Mouse (Mus musculus) thymus, postnatal 25 days (tissue): ENCODE measurements around the gene Elfn1.
"Not testable (repeated sequence)": the region's sequence is repeated elsewhere in the genome, so short reads cannot be mapped to it uniquely, and the experiment has no call there.

Experiments used
- DNase-seq: peaks from one replicate; pipeline ENCODE4 v3.0.0; 2022

The Elfn1 gene

GRCm38 (mm10) chr5:139977476-139977875, 69.7 kb downstream of the Elfn1 start:
- no peak for DNase-seq

- DNase-seq = no peak
Measured at GRCm38 (mm10) chr5:139978525-139979276, 71.0 kb downstream of the Elfn1 start.

GRCm38 (mm10) chr5:139979371-139979770, 71.6 kb downstream of the Elfn1 start:
- DNase-seq = no peak

- no peak for DNase-seq
Measured at GRCm38 (mm10) chr5:139981976-139982375, 74.2 kb downstream of the Elfn1 start.

- DNase-seq = no peak
Measured at GRCm38 (mm10) chr5:139985073-139985746, 77.5 kb downstream of the Elfn1 start.

- no peak for DNase-seq
Measured at GRCm38 (mm10) chr5:139991531-139991930, 83.8 kb downstream of the Elfn1 start.

- DNase-seq = not testable (repeated sequence)
Measured at GRCm38 (mm10) chr5:139998321-139998720, 90.6 kb downstream of the Elfn1 start.

GRCm38 (mm10) chr5:139998916-139999315, 91.2 kb downstream of the Elfn1 start:
- no peak for DNase-seq

- no peak for DNase-seq
Measured at GRCm38 (mm10) chr5:140002541-140002940, 94.8 kb downstream of the Elfn1 start.

- DNase-seq = no peak
Measured at GRCm38 (mm10) chr5:140006861-140007260, 99.1 kb downstream of the Elfn1 start.

GRCm38 (mm10) chr5:140007656-140008522, 100.1 kb downstream of the Elfn1 start:
- DNase-seq = no peak

GRCm38 (mm10) chr5:140008523-140008806, 100.7 kb downstream of the Elfn1 start:
- DNase-seq = no peak

GRCm38 (mm10) chr5:140009083-140009655, 101.4 kb downstream of the Elfn1 start:
- DNase-seq = no peak

- no peak for DNase-seq
Measured at GRCm38 (mm10) chr5:140010405-140010804, 102.7 kb downstream of the Elfn1 start.

- DNase-seq = no peak
Measured at GRCm38 (mm10) chr5:140012286-140012967, 104.7 kb downstream of the Elfn1 start.

GRCm38 (mm10) chr5:140013652-140014051, 105.9 kb downstream of the Elfn1 start:
- no peak for DNase-seq

- DNase-seq = no peak
Measured at GRCm38 (mm10) chr5:140016896-140017295, 109.2 kb downstream of the Elfn1 start.

GRCm38 (mm10) chr5:140018780-140019179, 111.0 kb downstream of the Elfn1 start:
- DNase-seq = no peak

- DNase-seq = no peak
Measured at GRCm38 (mm10) chr5:140019616-140020015, 111.9 kb downstream of the Elfn1 start.

GRCm38 (mm10) chr5:140021755-140022154, 114.0 kb downstream of the Elfn1 start:
- no peak for DNase-seq

- DNase-seq = no peak
Measured at GRCm38 (mm10) chr5:140022861-140023260, 115.1 kb downstream of the Elfn1 start.

GRCm38 (mm10) chr5:140023941-140024500, 116.3 kb downstream of the Elfn1 start:
- DNase-seq = no peak
